In the genomic region with DNA sequence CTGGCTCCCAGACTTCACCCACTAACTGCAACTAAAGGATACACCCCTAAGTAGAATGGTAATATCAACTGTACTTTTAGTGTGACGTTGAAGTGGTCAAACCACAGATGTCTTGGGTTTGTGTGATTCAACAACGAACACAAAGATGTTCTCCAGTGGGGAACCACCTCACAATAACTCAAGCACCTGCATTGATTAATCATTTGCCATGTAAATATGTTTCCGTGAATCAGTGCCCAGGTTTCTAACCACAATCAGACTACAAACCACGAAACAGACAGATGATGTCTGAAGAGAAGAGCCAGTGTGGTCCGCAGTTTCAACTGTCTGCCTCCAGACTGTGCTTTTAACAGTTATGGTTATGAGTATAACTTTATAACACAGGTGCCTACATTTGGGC, we compare ENCODE assay signal across 20 mouse cellular contexts. TPM values are rescaled to one million over a fixed set of nuclear protein-coding genes. Genes with fewer than 3 reads are reported as not detected.
A peak's percentile ranks its signal among the peaks of the same experiment; 100 is the strongest.
DNase-seq lines count a peak whose midpoint lies in the region; ATAC-seq and TF ChIP-seq lines count a peak whose summit lies in the region.
"Had no signal": no experiment of that assay in that cellular context is flagged by ENCODE, and none has a peak within 500 bp of the region (broad histone marks: within the 10 kb centered on the region; RNA-seq: fewer than 3 reads in every experiment).

No protein-coding gene starts in this region.

- peak in 1 of 2 experiments; percentile 53 for DNase-seq in spleen, adult 2 months (ENCODE audit: low read depth in 1 of 2, low spot score in 2 of 2)
- DNase-seq in spleen, postnatal 10 days (ENCODE audit: low spot score in 2 of 2), result no peak
- DNase-seq in CH12.LX (ENCODE audit: extremely low read depth), result peak; percentile 95
- DNase-seq in embryonic facial prominence, embryonic 10.5 days (ENCODE audit: low spot score), result no peak
- DNase-seq in forebrain, embryonic 14.5 days (ENCODE audit: low spot score), result no peak
- DNase-seq: adrenal gland, adult 8-10 months; adrenal gland, postnatal 36 days; cerebellum, adult 2 months; cerebellum, postnatal 14 days; gastrocnemius, adult 2 months; gastrocnemius, postnatal 25 days; heart, postnatal 10 days; heart, postnatal 4 days had no signal

- TF ChIP-seq EP300 in CH12.LX (IDR thresholded peaks at IDR 0.05; ENCODE audit: low read length), result peak; percentile 98

- WGBS in spleen, adult 2 months, result 20% methylated on average over 5 of the region's 5 CpGs
- WGBS in embryonic facial prominence, embryonic 10.5 days, result 91% methylated on average over 5 of the region's 5 CpGs
- 93% methylated on average over 5 of the region's 5 CpGs for WGBS in forebrain, embryonic 14.5 days

- no peak overlapping the region for H3K4me3 ChIP-seq in spleen, adult 2 months (ENCODE audit: extremely low read depth, insufficient read depth, insufficient read length)
- H3K4me3 ChIP-seq in CH12.LX (replicated peaks in 1 of 3; ENCODE audit: low read depth in 2 of 3, low read length in 2 of 3, poor library complexity in 1 of 3), result no peak overlapping the region
- H3K4me3 ChIP-seq in embryonic facial prominence, embryonic 10.5 days, result no peak overlapping the region
- no peak overlapping the region for H3K4me3 ChIP-seq in forebrain, embryonic 14.5 days (ENCODE audit: low read depth, low read length)
- H3K4me3 ChIP-seq: embryonic facial prominence, embryonic 13.5 days; forebrain, embryonic 13.5 days; gastrocnemius, adult 2 months; heart, embryonic 10.5 days; hindbrain, embryonic 12.5 days had no signal

- no peak for TF ChIP-seq CTCF in spleen, adult 2 months (IDR thresholded peaks at IDR 0.05; ENCODE audit: extremely low read depth, insufficient read depth, insufficient read length, insufficient replicate concordance)
- TF ChIP-seq CTCF in CH12.LX (conservative IDR thresholded peaks at IDR 0.05 in 1 of 2, IDR thresholded peaks at IDR 0.05 in 1 of 2; ENCODE audit: low read depth in 2 of 2, low read length in 2 of 2), result no peak

- H3K4me1 ChIP-seq in spleen, adult 2 months (ENCODE audit: control insufficient read depth, insufficient read depth, insufficient read length), result peaks cover 20% of the 10 kb centered on the region
- H3K4me1 ChIP-seq in CH12.LX (ENCODE audit: control insufficient read depth in 1 of 2, insufficient read depth in 2 of 2), result peaks cover 31 to 77% of the 10 kb centered on the region in 2 experiments
- H3K4me1 ChIP-seq in embryonic facial prominence, embryonic 10.5 days, result no peaks in the 10 kb centered on the region
- H3K4me1 ChIP-seq in forebrain, embryonic 14.5 days (ENCODE audit: control insufficient read depth, insufficient read depth, low read length), result no peaks in the 10 kb centered on the region
- H3K4me1 ChIP-seq: embryonic facial prominence, embryonic 13.5 days; forebrain, embryonic 13.5 days; heart, embryonic 10.5 days; hindbrain, embryonic 12.5 days had no signal

- peak overlapping the region; percentile 93 for H3K4me2 ChIP-seq in CH12.LX (ENCODE audit: insufficient read depth, low read depth, poor library complexity, severe bottlenecking)
- H3K4me2 ChIP-seq in forebrain, embryonic 14.5 days (ENCODE audit: low read length), result no peak overlapping the region
- H3K4me2 ChIP-seq: embryonic facial prominence, embryonic 13.5 days; forebrain, embryonic 13.5 days; hindbrain, embryonic 12.5 days had no signal

- in situ Hi-C loops in CH12.LX (cut with MboI; ENCODE audit: low pct_ligation_motif_present, low pct_unique_long_range_greater_than_20kb, low sequenced_read_pairs), result loop anchor here (5.0 kb wide), 1 partner anchor 38 kb away; no protein-coding TSS in a partner anchor

- H3K79me2 ChIP-seq in CH12.LX (replicated peaks; ENCODE audit: control insufficient read depth, extremely low read depth, insufficient read depth, poor library complexity, severe bottlenecking), result peaks cover 24% of the 10 kb centered on the region

- dilution Hi-C loops in CH12.LX (cut with MboI; ENCODE audit: extremely low pct_ligation_motif_present, extremely low pct_unique_long_range_greater_than_20kb, low sequenced_read_pairs), result no loop called here

- no peaks in the 10 kb centered on the region for H3K27me3 ChIP-seq in spleen, adult 2 months (ENCODE audit: control insufficient read depth, insufficient read depth, low read length)
- H3K27me3 ChIP-seq in CH12.LX (replicated peaks), result no peaks in the 10 kb centered on the region
- no peaks in the 10 kb centered on the region for H3K27me3 ChIP-seq in embryonic facial prominence, embryonic 10.5 days (replicated peaks; ENCODE audit: low read depth, poor library complexity, severe bottlenecking)
- H3K27me3 ChIP-seq in forebrain, embryonic 14.5 days (replicated peaks; ENCODE audit: control insufficient read depth, insufficient read depth, low read length), result no peaks in the 10 kb centered on the region
- H3K27me3 ChIP-seq: embryonic facial prominence, embryonic 13.5 days; forebrain, embryonic 13.5 days; hindbrain, embryonic 12.5 days had no signal

- TF ChIP-seq RAD21 in CH12.LX (IDR thresholded peaks at IDR 0.05; ENCODE audit: low read depth, low read length), result no peak; the same call in none of the 2 replicates

- peak overlapping the region; percentile 45 for H3K9ac ChIP-seq in CH12.LX (ENCODE audit: insufficient read depth, low read depth)
- no peak overlapping the region for H3K9ac ChIP-seq in forebrain, embryonic 14.5 days (ENCODE audit: low read length)
- H3K9ac ChIP-seq: embryonic facial prominence, embryonic 13.5 days; forebrain, embryonic 13.5 days; hindbrain, embryonic 12.5 days had no signal

- peaks cover 15% of the 10 kb centered on the region for H3K36me3 ChIP-seq in spleen, adult 2 months (ENCODE audit: control insufficient read depth, insufficient read depth, low read length)
- H3K36me3 ChIP-seq in CH12.LX (replicated peaks in 1 of 2; ENCODE audit: control insufficient read depth in 1 of 2, insufficient read depth in 1 of 2, low read length in 1 of 2), result peaks cover 37 to 76% of the 10 kb centered on the region in 2 experiments
- H3K36me3 ChIP-seq in embryonic facial prominence, embryonic 10.5 days (replicated peaks), result no peaks in the 10 kb centered on the region
- H3K36me3 ChIP-seq in forebrain, embryonic 14.5 days (ENCODE audit: control insufficient read depth, insufficient read depth, low read length), result no peaks in the 10 kb centered on the region
- H3K36me3 ChIP-seq: embryonic facial prominence, embryonic 13.5 days; heart, embryonic 10.5 days; hindbrain, embryonic 12.5 days had no signal

- peak; percentile 71 for ATAC-seq in neutrophil, adult 5-6 weeks (ENCODE audit: extremely low read depth, insufficient number of reproducible peaks, low FRiP score, poor library complexity, severe bottlenecking)
- no peak for ATAC-seq in forebrain, embryonic 14.5 days
- ATAC-seq: CD4-positive, CD25-positive, alpha-beta regulatory T cell, adult 4 months; forebrain, embryonic 13.5 days; hindbrain, embryonic 16.5 days had no signal

- peaks cover 8% of the 10 kb centered on the region for H3K9me3 ChIP-seq in CH12.LX (replicated peaks; ENCODE audit: low read length)
- no peaks in the 10 kb centered on the region for H3K9me3 ChIP-seq in embryonic facial prominence, embryonic 10.5 days
- no peaks in the 10 kb centered on the region for H3K9me3 ChIP-seq in forebrain, embryonic 14.5 days (replicated peaks; ENCODE audit: control insufficient read depth, low read length)
- H3K9me3 ChIP-seq: embryonic facial prominence, embryonic 13.5 days; forebrain, embryonic 13.5 days; heart, embryonic 10.5 days; hindbrain, embryonic 12.5 days had no signal

- TF ChIP-seq POLR2A in spleen, adult 2 months (IDR thresholded peaks at IDR 0.05; ENCODE audit: low read depth, low read length), result no peak
- TF ChIP-seq POLR2A in CH12.LX (IDR thresholded peaks at IDR 0.05; ENCODE audit: low read depth, low read length), result no peak

- peak overlapping the region; percentile 85 for H3K27ac ChIP-seq in spleen, adult 2 months (ENCODE audit: insufficient read depth, low read length)
- peak overlapping the region; percentile 86 for H3K27ac ChIP-seq in CH12.LX (ENCODE audit: insufficient read depth, low read depth)
- H3K27ac ChIP-seq in embryonic facial prominence, embryonic 10.5 days (replicated peaks), result no peak overlapping the region
- no peak overlapping the region for H3K27ac ChIP-seq in forebrain, embryonic 14.5 days (ENCODE audit: low read depth, low read length)
- H3K27ac ChIP-seq: embryonic facial prominence, embryonic 13.5 days; forebrain, embryonic 13.5 days; gastrocnemius, adult 2 months; heart, embryonic 10.5 days; hindbrain, embryonic 12.5 days had no signal

TF ChIP-seq in CH12.LX, 34 proteins besides CTCF, POLR2A, EP300 and RAD21 (continues in another document):
- TF ChIP-seq IRF4 (IDR thresholded peaks at IDR 0.05; ENCODE audit: low read depth, low read length) (peak; percentile 63), TBP (conservative IDR thresholded peaks at IDR 0.05; ENCODE audit: low read depth, low read length) (peak; percentile 39; the same call in 1 of the 2 replicates), JUN (IDR thresholded peaks at IDR 0.05; ENCODE audit: insufficient read depth, low read depth, low read length) (peak; percentile 63), MAX (IDR thresholded peaks at IDR 0.05; ENCODE audit: low read length) (peak; percentile 66), ZKSCAN1 (IDR thresholded peaks at IDR 0.05; ENCODE audit: borderline replicate concordance, low read depth, low read length) (no peak), MAZ (IDR thresholded peaks at IDR 0.05; ENCODE audit: low read depth, low read length) (0 out of 2 replicates have a peak, but pooled peaks have one; percentile 46), JUND (conservative IDR thresholded peaks at IDR 0.05; ENCODE audit: low read depth, low read length) (peak; percentile 85), MEF2A (IDR thresholded peaks at IDR 0.05; ENCODE audit: borderline replicate concordance, low read depth, low read length) (peak; percentile 88), KAT2A (IDR thresholded peaks at IDR 0.05; ENCODE audit: insufficient replicate concordance, low read length) (no peak), CHD2 (IDR thresholded peaks at IDR 0.05; ENCODE audit: low read length) (peak; percentile 81), BHLHE40 (IDR thresholded peaks at IDR 0.05; ENCODE audit: low read depth, low read length) (peak; percentile 87), MAFK (IDR thresholded peaks at IDR 0.05; ENCODE audit: insufficient replicate concordance, low read length) (peak; percentile 76), ELF1 (IDR thresholded peaks at IDR 0.05; ENCODE audit: low read depth, low read length) (no peak), HCFC1 (IDR thresholded peaks at IDR 0.05; ENCODE audit: low read depth, low read length) (no peak), MXI1 (IDR thresholded peaks at IDR 0.05; ENCODE audit: low read depth, low read length) (peak; percentile 54; the same call in 1 of the 2 replicates)

RNA-seq across cellular contexts. Expression of a gene that starts 46.7 kb away (rescaled TPM):
- 5.6 and 6.1 TPM in 2 replicates for polyA plus RNA-seq in spleen, adult 2 months (2012; rRNA removed)
- total RNA-seq in CH12.LX (2012; rRNA removed), result 37.8 and 46.5 TPM in 2 replicates
- total RNA-seq in CH12.LX (2014; rRNA removed), result 32.6 and 36.0 TPM in 2 replicates
- polyA plus RNA-seq in CH12.LX (2012; ENCODE audit: insufficient read length, low read depth), result 92.0 and 93.1 TPM in 2 replicates
- 21.5 and 24.9 TPM in 2 replicates for total RNA-seq in neutrophil, adult 5-6 weeks (2017)
- 23.9 and 25.1 TPM in 2 replicates for polyA plus RNA-seq in embryonic facial prominence, embryonic 10.5 days (2016; fragmentation: Nextera tagmentation; extraction: Ambion mirVana)
- polyA plus RNA-seq in forebrain, embryonic 14.5 days (2014; fragmentation: Nextera tagmentation; extraction: Ambion mirVana), result 12.7 and 14.6 TPM in 2 replicates

Comparison
In these comparisons a context has a peak if more than half of its experiments do, and no peak if none do; other contexts are left out.
1. H3K27ac ChIP-seq: peak in spleen, adult 2 months (single experiment) and CH12.LX (single experiment); none in embryonic facial prominence, embryonic 10.5 days (single experiment) and forebrain, embryonic 14.5 days (single experiment).